Mouse (Mus musculus): ENCODE measurements at regions not wholly inside any gene's neighbourhood (a gene's known extent, or its start where the extent isn't known, plus 50 kb on each side); places are given as distances from the start of the nearest gene placed in this dataset.

- DNase-seq (ENCODE audit: low spot score), result no peak
Measured at GRCm38 (mm10) chr10:39250039-39250438, 86.4 kb upstream of the Ccn6 start.

DNA sequence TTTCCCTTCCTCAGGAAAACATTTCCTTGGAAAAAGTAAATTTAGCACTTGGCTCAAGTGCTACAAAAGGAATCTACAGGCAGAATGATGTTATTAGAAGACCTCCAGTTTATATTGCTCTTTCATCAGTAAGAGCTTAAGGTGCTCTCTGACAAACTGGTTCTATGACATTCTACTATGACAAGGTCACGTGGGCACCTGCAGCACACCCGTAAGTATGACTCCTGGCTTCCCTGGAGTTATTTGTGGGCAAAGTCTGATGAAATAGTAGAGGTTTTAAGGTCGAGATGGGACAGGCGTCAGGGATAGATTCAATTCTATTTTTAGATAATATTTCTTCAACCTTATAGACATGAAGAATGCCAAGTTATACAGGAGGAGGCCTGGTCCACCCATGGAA, 84.9 kb upstream of the Ccn6 start:
- DNase-seq (ENCODE audit: low spot score), result no peak

- no peak for DNase-seq (ENCODE audit: low spot score)
Measured at GRCm38 (mm10) chr10:39246984-39247383, 83.4 kb upstream of the Ccn6 start.

GRCm38 (mm10) chr10:39245141-39245540, 81.5 kb upstream of the Ccn6 start:
- DNase-seq (ENCODE audit: low spot score), result no peak

DNA sequence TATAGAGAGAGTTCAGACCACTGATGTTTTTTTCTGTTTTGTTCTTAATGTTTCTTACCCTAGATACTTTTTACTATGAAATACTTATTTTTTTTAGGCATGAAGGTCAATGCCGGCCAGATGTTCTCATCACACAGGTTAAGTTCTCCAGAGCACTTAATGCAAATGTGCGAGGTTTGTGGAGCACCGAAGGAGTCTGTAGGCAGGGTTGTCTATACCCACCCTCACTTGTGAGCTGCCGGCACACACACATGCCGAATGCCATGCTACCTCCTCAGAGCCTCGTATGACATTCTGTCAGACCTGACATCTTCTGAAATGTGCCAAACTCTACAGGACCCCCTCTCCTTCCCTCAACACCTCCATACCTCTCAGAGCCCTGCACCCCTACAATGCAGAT, 80.5 kb upstream of the Ccn6 start:
- no peak for DNase-seq (ENCODE audit: low spot score)

- DNase-seq (ENCODE audit: low spot score), result no peak
Measured at GRCm38 (mm10) chr10:39242398-39242797, 78.8 kb upstream of the Ccn6 start.

- DNase-seq (ENCODE audit: low spot score), result no peak
Measured at GRCm38 (mm10) chr10:39241922-39242321, 78.3 kb upstream of the Ccn6 start.

DNA sequence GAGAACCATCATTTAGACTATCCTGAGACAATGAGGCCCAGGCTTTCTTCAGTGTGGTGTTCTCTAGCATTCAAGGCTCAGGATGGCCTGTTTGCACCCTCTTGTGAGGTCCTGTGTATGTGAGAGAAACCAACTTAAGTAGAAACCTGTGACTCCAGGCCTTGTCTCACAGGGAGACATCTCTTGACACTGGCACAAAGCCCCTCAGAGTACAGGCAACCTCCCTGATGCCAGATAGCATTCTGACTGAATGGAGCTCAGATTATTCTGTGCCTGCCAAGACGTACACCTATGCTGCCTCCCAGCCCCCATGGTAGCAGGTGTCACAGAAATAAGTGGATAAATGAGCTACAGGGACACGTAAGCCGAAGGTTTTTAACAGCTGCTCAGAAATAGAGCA, 77.9 kb upstream of the Ccn6 start:
- DNase-seq (ENCODE audit: low spot score), result no peak

DNA sequence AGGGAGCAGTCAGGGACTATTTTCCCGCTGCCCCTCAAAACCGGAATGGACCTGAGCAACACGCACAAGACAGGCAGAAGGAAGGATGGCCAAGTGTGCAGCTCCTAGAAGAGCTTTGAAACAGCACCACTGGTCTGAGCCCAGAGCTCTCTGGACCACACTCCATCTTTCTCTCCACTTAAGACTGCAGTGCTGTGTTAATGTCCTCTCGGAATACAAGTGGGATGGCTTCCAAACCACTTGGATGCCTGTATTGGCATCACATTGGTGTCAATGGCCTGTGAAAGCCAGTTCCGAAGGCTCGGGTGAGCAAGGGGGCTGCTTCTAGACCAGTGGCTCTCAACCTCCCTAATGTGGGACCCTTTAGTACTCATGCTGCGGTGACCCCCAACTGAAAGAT, 77.4 kb upstream of the Ccn6 start:
- DNase-seq (ENCODE audit: low spot score), result no peak

DNA sequence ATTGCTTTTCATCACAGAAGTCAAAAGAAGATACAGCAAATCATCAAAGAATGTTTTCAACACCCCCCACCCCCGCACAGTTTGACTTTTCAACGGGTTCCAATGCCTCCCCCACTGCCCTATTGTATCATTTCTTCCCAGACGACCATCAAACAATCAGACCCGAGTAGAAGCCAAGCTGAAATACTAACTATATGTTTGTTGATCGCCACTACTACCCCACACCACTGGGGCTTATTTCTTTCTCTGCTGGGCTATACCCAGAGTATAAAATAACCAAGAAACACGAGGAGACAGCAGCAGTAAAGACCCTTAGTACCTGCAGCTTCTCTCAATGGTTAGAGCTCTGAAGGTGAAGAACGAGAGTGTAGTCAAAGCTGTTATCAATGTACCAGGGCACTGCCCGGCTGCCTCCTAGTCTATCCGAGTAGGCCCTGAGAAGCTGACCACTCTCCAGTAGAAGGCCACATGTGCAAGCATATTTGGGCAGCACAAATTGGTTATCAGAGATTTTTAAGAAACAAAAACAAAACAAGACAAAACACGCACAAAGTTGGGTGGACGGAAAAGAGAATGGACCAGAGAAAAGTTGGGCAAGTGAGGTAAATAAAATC, 76.7 kb upstream of the Ccn6 start:
- no peak for DNase-seq (ENCODE audit: low spot score)

GRCm38 (mm10) chr10:39239498-39240177, 76.0 kb upstream of the Ccn6 start:
- DNase-seq (ENCODE audit: low spot score), result peak; percentile 39

DNA sequence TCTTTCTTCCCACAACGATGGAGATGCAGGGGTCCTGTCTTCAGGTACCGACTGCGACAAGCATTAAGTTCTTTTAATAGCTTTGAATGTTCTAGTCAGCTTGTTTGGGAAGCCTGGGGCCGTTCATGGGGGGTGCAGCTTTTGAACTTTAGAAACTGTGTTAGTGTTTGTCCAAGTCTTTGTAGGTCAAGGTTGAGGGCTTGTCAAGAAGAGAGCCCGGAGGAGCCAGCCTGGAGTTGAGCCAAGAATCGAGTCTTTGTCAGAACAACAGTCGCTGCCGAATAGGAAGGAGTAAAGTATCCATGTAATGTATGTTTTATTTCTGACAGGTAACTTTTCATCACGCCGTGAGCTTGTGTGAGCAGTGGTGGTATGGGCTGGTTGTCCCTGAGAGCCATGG, 75.0 kb upstream of the Ccn6 start:
- no peak for DNase-seq (ENCODE audit: low spot score)

- no peak for DNase-seq (ENCODE audit: low spot score)
Measured at GRCm38 (mm10) chr10:39237549-39237948, 74.0 kb upstream of the Ccn6 start.

DNA sequence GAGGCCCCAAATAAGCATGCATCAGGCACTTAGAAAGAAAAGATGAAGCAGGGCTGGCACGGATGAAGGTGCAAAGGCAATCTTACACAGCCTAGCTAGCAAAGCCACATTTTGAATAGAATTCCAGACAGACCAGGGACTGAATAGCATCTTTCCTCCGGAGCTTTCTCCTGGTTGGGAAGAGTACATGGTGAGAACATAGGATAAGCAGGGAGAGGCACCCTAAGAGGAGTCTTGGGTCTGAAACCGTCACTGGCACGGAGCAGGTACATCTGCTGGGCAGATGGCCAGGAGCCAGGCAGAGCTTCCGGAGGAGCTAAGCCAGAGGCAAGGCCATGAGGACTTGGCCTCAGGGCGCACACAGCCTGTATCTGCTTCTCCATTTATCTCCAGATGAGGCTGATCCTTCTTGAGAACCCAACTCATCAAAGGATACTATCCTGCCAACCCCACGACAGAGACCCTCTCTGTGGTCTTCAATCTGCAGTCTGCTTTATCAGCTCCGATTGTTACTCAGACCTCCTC, 70.4 kb upstream of the Ccn6 start:
- DNase-seq (ENCODE audit: low spot score), result no peak

DNA sequence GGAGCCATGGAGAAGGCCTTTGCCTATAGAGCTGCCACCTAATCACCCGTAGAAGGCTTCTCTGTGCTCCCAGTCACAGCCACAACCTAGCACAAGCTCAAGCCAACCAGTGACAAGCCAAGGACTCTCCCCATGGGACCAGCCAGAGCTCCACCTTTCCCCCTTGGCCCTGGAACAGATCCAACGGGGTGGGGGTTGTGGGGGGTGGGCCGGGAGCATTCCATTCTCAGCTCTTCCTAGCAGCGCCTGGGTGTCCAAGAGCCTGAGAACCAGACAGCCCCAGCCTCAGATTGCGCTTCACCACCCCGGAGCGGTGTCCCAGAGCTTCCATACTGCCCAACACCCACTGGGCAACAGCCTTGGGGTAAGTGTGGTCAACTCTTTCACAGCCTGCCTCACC, 69.6 kb upstream of the Ccn6 start:
- no peak for DNase-seq (ENCODE audit: low spot score)

DNA sequence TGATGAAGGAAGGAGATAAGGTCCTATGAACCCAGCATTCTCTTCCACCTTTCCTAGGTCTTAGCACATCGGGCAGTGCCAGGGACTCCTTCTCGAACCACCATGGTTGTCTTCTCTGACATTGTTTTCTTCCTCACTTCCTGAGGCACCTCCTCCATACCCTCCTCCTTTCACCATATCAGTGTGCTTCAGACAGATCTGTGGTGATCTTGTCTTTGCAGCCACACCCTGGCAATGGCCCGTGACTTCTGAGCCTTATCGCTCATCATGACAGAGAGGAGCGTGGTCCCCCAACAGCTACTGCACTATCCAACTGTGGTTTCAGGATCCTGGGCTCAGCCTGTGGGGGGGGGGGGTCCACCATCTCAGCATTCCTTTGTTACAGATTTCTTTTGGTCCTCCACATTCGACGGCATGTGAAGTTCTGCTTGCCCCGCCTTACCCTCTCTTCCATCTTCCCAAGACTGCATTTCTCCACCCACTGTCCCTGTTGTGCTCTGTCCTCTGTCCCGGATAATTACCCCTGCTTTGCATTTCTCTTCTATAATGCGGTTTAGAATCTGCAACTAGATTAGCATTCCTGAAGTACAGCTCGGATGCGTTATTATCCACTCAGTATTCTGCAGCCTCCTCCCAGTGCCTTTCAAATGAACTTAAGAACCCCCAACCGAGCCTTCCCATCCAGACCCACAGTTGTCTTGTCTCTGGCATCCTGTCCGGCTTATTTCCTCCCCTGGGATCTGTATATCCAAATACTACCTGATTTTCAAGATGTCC, 67.2 kb upstream of the Ccn6 start:
- DNase-seq (ENCODE audit: low spot score), result no peak

DNA sequence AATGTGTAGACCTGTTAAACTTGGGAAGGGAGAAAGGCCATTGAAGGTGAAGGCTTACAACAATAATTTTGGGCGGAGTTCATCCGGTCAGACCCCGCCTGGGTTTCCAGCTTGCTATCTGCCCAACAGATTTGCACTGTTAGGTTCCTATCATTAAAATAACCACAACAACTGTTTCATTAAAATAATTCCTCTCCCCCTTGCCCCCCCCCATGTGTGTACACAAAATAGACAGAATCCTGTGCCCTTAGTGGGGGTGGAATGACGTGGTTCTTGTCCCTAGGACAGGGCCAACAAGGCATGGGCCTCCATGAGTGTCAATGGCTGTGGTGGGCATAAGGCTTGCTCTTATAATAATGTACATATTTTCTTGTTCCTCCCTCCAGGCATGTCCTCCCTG, 65.6 kb upstream of the Ccn6 start:
- no peak for DNase-seq (ENCODE audit: low spot score)

- DNase-seq (ENCODE audit: low spot score), result no peak
Measured at GRCm38 (mm10) chr10:39228027-39228426, 64.4 kb upstream of the Ccn6 start.

- no peak for DNase-seq (ENCODE audit: low spot score)
Measured at GRCm38 (mm10) chr10:39227499-39227942, 63.9 kb upstream of the Ccn6 start.

- DNase-seq (ENCODE audit: low spot score), result no peak
Measured at GRCm38 (mm10) chr10:39226518-39226917, 62.9 kb upstream of the Ccn6 start.

GRCm38 (mm10) chr10:39224449-39225094, 61.0 kb upstream of the Ccn6 start:
- DNase-seq (ENCODE audit: low spot score), result no peak

GRCm38 (mm10) chr10:39221028-39221427, 57.4 kb upstream of the Ccn6 start:
- no peak for DNase-seq (ENCODE audit: low spot score)

GRCm38 (mm10) chr10:39219366-39219765, 55.8 kb upstream of the Ccn6 start:
- no peak for DNase-seq (ENCODE audit: low spot score)
